Mouse (Mus musculus) hindbrain, embryonic 15.5 days (tissue): ENCODE results near the gene Scarb1. TPM values are rescaled to one million over a fixed set of nuclear protein-coding genes. Genes with fewer than 3 reads are reported as not detected.

Experiments used
- ATAC-seq: fragments of 200-750 bp; cut with Nextera tagmentation; 2 replicates; pipeline ENCODE4 v1.8.0; 2017; ENCODE audit warnings: low read depth, moderate number of reproducible peaks, moderate TSS enrichment; ENCODE audit not compliant: low FRiP score
- H3K27ac ChIP-seq: fragments of 300-500 bp; sonication (generic); replicated peaks from 2 replicates; pipeline ENCODE4 v1.5.1; 2015; ENCODE audit warnings: mild to moderate bottlenecking, inconsistent platforms
- H3K27me3 ChIP-seq: fragments of 300-500 bp; sonication (generic); 2 replicates; pipeline ENCODE4 v1.6.1; 2015; ENCODE audit warnings: control low read depth, inconsistent platforms
- H3K36me3 ChIP-seq: fragments of 300-500 bp; sonication (generic); 2 replicates; pipeline ENCODE4 v1.6.1; 2015; ENCODE audit warnings: control low read depth, inconsistent platforms
- H3K4me1 ChIP-seq: fragments of 300-500 bp; sonication (generic); replicated peaks from 2 replicates; pipeline ENCODE4 v1.6.1; 2015; ENCODE audit warnings: control low read depth, inconsistent platforms
- H3K4me2 ChIP-seq: fragments of 300-500 bp; sonication (generic); 2 replicates; pipeline ENCODE4 v1.6.1; 2015; ENCODE audit warnings: moderate library complexity, mild to moderate bottlenecking, inconsistent platforms
- H3K4me3 ChIP-seq: fragments of 300-500 bp; sonication (generic); 2 replicates; pipeline ENCODE4 v1.5.1; 2015; ENCODE audit warnings: mild to moderate bottlenecking, inconsistent platforms
- H3K9ac ChIP-seq: fragments of 300-500 bp; sonication (generic); 2 replicates; pipeline ENCODE4 v1.6.1; 2015; ENCODE audit warnings: inconsistent platforms
- H3K9me3 ChIP-seq: fragments of 300-500 bp; sonication (generic); 2 replicates; pipeline ENCODE4 v1.6.1; 2016; ENCODE audit warnings: control low read depth, inconsistent platforms
- WGBS: fragments of 180-500 bp; shearing (Covaris S2); methylation state at CpG from one replicate; pipeline ENCODE4 v1.1.7; 2015; 5-methylcytosine and 5-hydroxymethylcytosine counted together
- polyA plus RNA-seq: library from polyadenylated mRNA; unstranded; fragments of >200 nt; fragmentation: Nextera tagmentation; extraction: Ambion mirVana; gene quantifications from 2 replicates; pipeline ENCODE4 v1.2.1, GENCODE M21; 2015

The Scarb1 gene
- polyA plus RNA-seq, 1 experiment from 2014 or later = 52.4 TPM

GRCm38 (mm10) chr5:125381954-125382672 is 41.2 kb upstream of the Scarb1 start:
- peaks cover 28% of the 10 kb centered on the region for H3K4me1 ChIP-seq
- no peaks in the 10 kb centered on the region for H3K9me3 ChIP-seq
- H3K4me2 ChIP-seq = no peak overlapping the region
- ATAC-seq = 0 out of 2 replicates have a peak, but pooled peaks have one; percentile 13
- no peak overlapping the region for H3K9ac ChIP-seq
- 82% methylated on average over 5 of the region's 5 CpGs for WGBS
- no peaks in the 10 kb centered on the region for H3K27me3 ChIP-seq
- H3K36me3 ChIP-seq = peaks cover 18% of the 10 kb centered on the region
- H3K4me3 ChIP-seq = no peak overlapping the region
- H3K27ac ChIP-seq = no peak overlapping the region

GRCm38 (mm10) chr5:125378919-125379318 is 38.0 kb upstream of the Scarb1 start:
- 84% methylated on average over 5 of the region's 5 CpGs for WGBS
- Histone ChIP-seq H3K36me3 (no peaks in the 10 kb centered on the region), H3K4me1 (peaks cover 10% of the 10 kb centered on the region), H3K9ac (no peak overlapping the region), H3K4me3 (no peak overlapping the region), H3K27me3 (no peaks in the 10 kb centered on the region), H3K4me2 (no peak overlapping the region), H3K27ac (no peak overlapping the region), H3K9me3 (no peaks in the 10 kb centered on the region)
- ATAC-seq = no peak

- Histone ChIP-seq H3K9me3 (no peaks in the 10 kb centered on the region), H3K36me3 (no peaks in the 10 kb centered on the region), H3K4me1 (no peaks in the 10 kb centered on the region), H3K27me3 (no peaks in the 10 kb centered on the region), H3K4me2 (no peak overlapping the region), H3K9ac (no peak overlapping the region), H3K4me3 (no peak overlapping the region), H3K27ac (no peak overlapping the region)
- 64% methylated on average over 7 of the region's 7 CpGs for WGBS
- no peak for ATAC-seq
Measured at GRCm38 (mm10) chr5:125377214-125377613, 36.3 kb upstream of the Scarb1 start.

DNA sequence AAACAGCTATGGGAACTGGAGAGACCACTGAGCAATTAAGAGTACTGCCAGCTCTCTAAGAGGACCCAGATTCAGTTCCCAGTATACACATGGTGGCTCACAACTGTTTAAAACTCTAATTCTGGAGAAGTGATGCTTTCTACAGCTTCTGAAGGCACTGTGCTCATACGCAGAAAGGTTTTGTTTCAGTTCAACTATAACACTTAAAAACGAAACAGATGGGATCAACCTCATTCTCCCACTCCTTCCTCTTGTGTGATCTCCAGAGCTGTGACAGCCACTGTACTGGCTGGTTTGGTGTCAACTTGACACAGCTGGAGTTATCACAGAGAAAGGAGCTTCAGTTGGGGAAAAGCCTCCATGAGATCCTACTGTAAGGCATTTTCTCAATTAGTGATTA is 35.0 kb upstream of the Scarb1 start:
- H3K9ac ChIP-seq = no peak overlapping the region
- no peaks in the 10 kb centered on the region for H3K27me3 ChIP-seq
- H3K4me1 ChIP-seq = no peaks in the 10 kb centered on the region
- H3K36me3 ChIP-seq = no peaks in the 10 kb centered on the region
- no peak overlapping the region for H3K27ac ChIP-seq
- no peak overlapping the region for H3K4me3 ChIP-seq
- no peaks in the 10 kb centered on the region for H3K9me3 ChIP-seq
- no peak for ATAC-seq
- H3K4me2 ChIP-seq = no peak overlapping the region
- 92% methylated on average over 2 of the region's 2 CpGs for WGBS

GRCm38 (mm10) chr5:125372027-125372426 is 31.1 kb upstream of the Scarb1 start:
- Histone ChIP-seq H3K36me3 (no peaks in the 10 kb centered on the region), H3K4me1 (no peaks in the 10 kb centered on the region), H3K9ac (no peak overlapping the region), H3K9me3 (no peaks in the 10 kb centered on the region), H3K4me3 (no peak overlapping the region), H3K4me2 (no peak overlapping the region), H3K27ac (no peak overlapping the region), H3K27me3 (no peaks in the 10 kb centered on the region)
- 90% methylated on average over 4 of the region's 4 CpGs for WGBS
- ATAC-seq = no peak

- H3K4me1 ChIP-seq = no peaks in the 10 kb centered on the region
- H3K4me2 ChIP-seq = no peak overlapping the region
- no peaks in the 10 kb centered on the region for H3K27me3 ChIP-seq
- 75% methylated on average over 7 of the region's 7 CpGs for WGBS
- H3K4me3 ChIP-seq = no peak overlapping the region
- no peak overlapping the region for H3K9ac ChIP-seq
- no peak overlapping the region for H3K27ac ChIP-seq
- no peak for ATAC-seq
- no peaks in the 10 kb centered on the region for H3K36me3 ChIP-seq
- H3K9me3 ChIP-seq = no peaks in the 10 kb centered on the region
Measured at GRCm38 (mm10) chr5:125370950-125371693, 30.2 kb upstream of the Scarb1 start.

- no peaks in the 10 kb centered on the region for H3K4me1 ChIP-seq
- no peaks in the 10 kb centered on the region for H3K36me3 ChIP-seq
- no peak overlapping the region for H3K9ac ChIP-seq
- no peak overlapping the region for H3K4me3 ChIP-seq
- H3K27me3 ChIP-seq = no peaks in the 10 kb centered on the region
- WGBS = 4% methylated on average over 4 of the region's 4 CpGs
- 0 out of 2 replicates have a peak, but pooled peaks have one; percentile 27 for ATAC-seq
- H3K9me3 ChIP-seq = no peaks in the 10 kb centered on the region
- no peak overlapping the region for H3K27ac ChIP-seq
- no peak overlapping the region for H3K4me2 ChIP-seq
Measured at GRCm38 (mm10) chr5:125368568-125368967, 27.7 kb upstream of the Scarb1 start.

- no peak overlapping the region for H3K4me2 ChIP-seq
- ATAC-seq = no peak
- WGBS = 75% methylated on average over 5 of the region's 5 CpGs
- no peaks in the 10 kb centered on the region for H3K36me3 ChIP-seq
- H3K27ac ChIP-seq = no peak overlapping the region
- H3K4me1 ChIP-seq = no peaks in the 10 kb centered on the region
- no peak overlapping the region for H3K9ac ChIP-seq
- H3K27me3 ChIP-seq = no peaks in the 10 kb centered on the region
- no peaks in the 10 kb centered on the region for H3K9me3 ChIP-seq
- H3K4me3 ChIP-seq = no peak overlapping the region
Measured at GRCm38 (mm10) chr5:125368156-125368555, 27.3 kb upstream of the Scarb1 start.

GRCm38 (mm10) chr5:125364851-125365429 is 24.0 kb upstream of the Scarb1 start:
- WGBS = 78% methylated on average over 4 of the region's 4 CpGs
- no peak overlapping the region for H3K9ac ChIP-seq
- ATAC-seq = no peak
- no peak overlapping the region for H3K27ac ChIP-seq
- no peaks in the 10 kb centered on the region for H3K4me1 ChIP-seq
- H3K36me3 ChIP-seq = no peaks in the 10 kb centered on the region
- no peak overlapping the region for H3K4me2 ChIP-seq
- no peak overlapping the region for H3K4me3 ChIP-seq
- H3K9me3 ChIP-seq = no peaks in the 10 kb centered on the region
- H3K27me3 ChIP-seq = no peaks in the 10 kb centered on the region

- Histone ChIP-seq H3K4me1 (no peaks in the 10 kb centered on the region), H3K4me2 (no peak overlapping the region), H3K36me3 (no peaks in the 10 kb centered on the region), H3K9me3 (no peaks in the 10 kb centered on the region), H3K4me3 (no peak overlapping the region), H3K27me3 (no peaks in the 10 kb centered on the region), H3K9ac (no peak overlapping the region), H3K27ac (no peak overlapping the region)
- ATAC-seq = no peak
- 76% methylated on average over 7 of the region's 7 CpGs for WGBS
Measured at GRCm38 (mm10) chr5:125363894-125364293, 23.0 kb upstream of the Scarb1 start.

GRCm38 (mm10) chr5:125360981-125361510 is 20.2 kb upstream of the Scarb1 start:
- no peaks in the 10 kb centered on the region for H3K36me3 ChIP-seq
- H3K4me1 ChIP-seq = no peaks in the 10 kb centered on the region
- no peak overlapping the region for H3K9ac ChIP-seq
- H3K9me3 ChIP-seq = no peaks in the 10 kb centered on the region
- no peak overlapping the region for H3K27ac ChIP-seq
- 79% methylated on average over 16 of the region's 16 CpGs for WGBS
- H3K4me2 ChIP-seq = no peak overlapping the region
- H3K27me3 ChIP-seq = no peaks in the 10 kb centered on the region
- H3K4me3 ChIP-seq = no peak overlapping the region
- no peak for ATAC-seq

DNA sequence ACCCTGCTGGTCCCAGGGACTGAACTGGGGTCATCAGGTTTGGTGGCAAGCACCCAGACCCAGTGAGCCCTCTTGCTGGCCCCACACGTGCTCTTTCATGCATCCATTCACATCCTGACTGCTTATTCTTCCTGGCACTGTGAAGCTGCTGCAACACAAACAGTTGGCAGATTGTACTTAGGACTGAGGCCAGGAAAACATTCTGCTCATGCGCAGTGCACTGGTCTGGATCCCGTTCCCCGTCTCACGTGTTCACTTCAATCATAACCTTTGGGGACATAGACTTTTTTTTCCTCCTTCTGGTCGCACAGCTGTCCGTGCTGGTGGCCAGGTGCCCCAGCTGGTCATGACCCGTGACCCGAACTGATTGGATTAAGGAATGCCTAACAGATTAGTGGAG is 19.7 kb upstream of the Scarb1 start:
- no peak for ATAC-seq
- H3K4me1 ChIP-seq = no peaks in the 10 kb centered on the region
- no peaks in the 10 kb centered on the region for H3K27me3 ChIP-seq
- H3K4me3 ChIP-seq = no peak overlapping the region
- no peaks in the 10 kb centered on the region for H3K36me3 ChIP-seq
- H3K27ac ChIP-seq = no peak overlapping the region
- H3K9ac ChIP-seq = no peak overlapping the region
- WGBS = 64% methylated on average over 9 of the region's 9 CpGs
- H3K4me2 ChIP-seq = no peak overlapping the region
- no peaks in the 10 kb centered on the region for H3K9me3 ChIP-seq
